ENCODE assay signal across 7 mouse cellular contexts in genomic region chr13:31807736-31808115, GRCm38 (mm10). TPM values are rescaled to one million over a fixed set of nuclear protein-coding genes. Genes with fewer than 3 reads are reported as not detected.
DNase-seq lines count a peak whose midpoint lies in the region; ATAC-seq lines count a peak whose summit lies in the region.

No protein-coding gene starts in this region.

- H3K9me3 ChIP-seq in neural tube, embryonic 11.5 days (ENCODE audit: control insufficient read depth, low read length) = no peaks in the 10 kb centered on the region
- no peaks in the 10 kb centered on the region for H3K9me3 ChIP-seq in embryonic facial prominence, embryonic 14.5 days (ENCODE audit: control insufficient read depth, low read length)
- no peaks in the 10 kb centered on the region for H3K9me3 ChIP-seq in hindbrain, embryonic 16.5 days (ENCODE audit: control insufficient read depth, low read length)
- H3K9me3 ChIP-seq in neural tube, embryonic 12.5 days = no peaks in the 10 kb centered on the region

- peak overlapping the region; percentile 79 for H3K9ac ChIP-seq in neural tube, embryonic 11.5 days (ENCODE audit: low read length)
- H3K9ac ChIP-seq in embryonic facial prominence, embryonic 14.5 days (ENCODE audit: low read depth, low read length) = peak overlapping the region; percentile 92
- peak overlapping the region; percentile 65 for H3K9ac ChIP-seq in hindbrain, embryonic 16.5 days (ENCODE audit: low read depth, low read length)
- peak overlapping the region; percentile 74 for H3K9ac ChIP-seq in neural tube, embryonic 12.5 days

- H3K27me3 ChIP-seq in neural tube, embryonic 11.5 days (ENCODE audit: control insufficient read depth, insufficient read depth, low read length) = peaks cover 91% of the 10 kb centered on the region
- peaks cover 83% of the 10 kb centered on the region for H3K27me3 ChIP-seq in embryonic facial prominence, embryonic 14.5 days (replicated peaks; ENCODE audit: control insufficient read depth, insufficient read depth, low read length)
- peaks cover 46% of the 10 kb centered on the region for H3K27me3 ChIP-seq in hindbrain, embryonic 16.5 days (replicated peaks; ENCODE audit: control insufficient read depth, insufficient read depth, low read length)
- peaks cover 90% of the 10 kb centered on the region for H3K27me3 ChIP-seq in neural tube, embryonic 12.5 days (replicated peaks)

- H3K4me1 ChIP-seq in neural tube, embryonic 11.5 days (ENCODE audit: control insufficient read depth, insufficient read depth, low read length) = peaks cover 7% of the 10 kb centered on the region; the same call in 1 of the 2 replicates
- H3K4me1 ChIP-seq in embryonic facial prominence, embryonic 14.5 days (ENCODE audit: control insufficient read depth, insufficient read depth, low read length) = 0 out of 2 replicates have a peak, but pooled peaks cover 3% of the 10 kb centered on the region
- peaks cover 30% of the 10 kb centered on the region for H3K4me1 ChIP-seq in hindbrain, embryonic 16.5 days (ENCODE audit: control insufficient read depth, insufficient read depth, low read depth, low read length)
- H3K4me1 ChIP-seq in neural tube, embryonic 12.5 days = peaks cover 30% of the 10 kb centered on the region

- peak overlapping the region; percentile 57 for H3K4me3 ChIP-seq in neural tube, embryonic 11.5 days (ENCODE audit: low read depth, low read length)
- H3K4me3 ChIP-seq in embryonic facial prominence, embryonic 14.5 days (ENCODE audit: low read depth, low read length) = peak overlapping the region; percentile 67
- H3K4me3 ChIP-seq in hindbrain, embryonic 16.5 days (ENCODE audit: low read length) = peak overlapping the region; percentile 48
- H3K4me3 ChIP-seq in neural tube, embryonic 12.5 days = peak overlapping the region; percentile 50

- 0% methylated on average over 36 of the region's 47 CpGs for WGBS in neural tube, embryonic 11.5 days
- 1% methylated on average over 13 of the region's 47 CpGs for WGBS in embryonic facial prominence, embryonic 14.5 days
- under 1% methylated on average over 27 of the region's 47 CpGs for WGBS in hindbrain, embryonic 16.5 days
- WGBS in neural tube, embryonic 12.5 days = under 1% methylated on average over 47 of the region's 47 CpGs

- no peak for ATAC-seq in neural tube, embryonic 11.5 days (ENCODE audit: insufficient read depth, low FRiP score, low TSS enrichment)
- no peak for ATAC-seq in embryonic facial prominence, embryonic 14.5 days (ENCODE audit: low read depth)
- no peak for ATAC-seq in hindbrain, embryonic 16.5 days
- no peak for ATAC-seq in neural tube, embryonic 12.5 days (ENCODE audit: low FRiP score, low read depth)

- H3K36me3 ChIP-seq in neural tube, embryonic 11.5 days (ENCODE audit: control insufficient read depth, insufficient read depth, low read length) = no peaks in the 10 kb centered on the region
- H3K36me3 ChIP-seq in embryonic facial prominence, embryonic 14.5 days (ENCODE audit: control insufficient read depth, insufficient read depth, low read length) = no peaks in the 10 kb centered on the region; the same call in 1 of the 2 replicates
- no peaks in the 10 kb centered on the region for H3K36me3 ChIP-seq in hindbrain, embryonic 16.5 days (ENCODE audit: control insufficient read depth, insufficient read depth, low read length)
- H3K36me3 ChIP-seq in neural tube, embryonic 12.5 days = no peaks in the 10 kb centered on the region

- peak overlapping the region; percentile 75 for H3K4me2 ChIP-seq in neural tube, embryonic 11.5 days (ENCODE audit: low read depth)
- H3K4me2 ChIP-seq in embryonic facial prominence, embryonic 14.5 days (ENCODE audit: low read depth, low read length) = peak overlapping the region; percentile 89
- H3K4me2 ChIP-seq in hindbrain, embryonic 16.5 days (ENCODE audit: low read length) = peak overlapping the region; percentile 75
- peak overlapping the region; percentile 73 for H3K4me2 ChIP-seq in neural tube, embryonic 12.5 days (replicated peaks)

- no peak for DNase-seq in neural tube, embryonic 11.5 days (ENCODE audit: low spot score)
- DNase-seq in neural tube, embryonic 10.5 days (ENCODE audit: extremely low spot score, low spot score) = no peak
- DNase-seq in embryonic facial prominence, embryonic 14.5 days (ENCODE audit: low spot score) = no peak
- DNase-seq in frontal cortex, adult 2 months (ENCODE audit: extremely low spot score in 1 of 2, low spot score in 1 of 2) = no peak
- no peak for DNase-seq in right cerebral cortex, adult 2 months (ENCODE audit: low spot score in 2 of 2)

- peak overlapping the region; percentile 93 for H3K27ac ChIP-seq in neural tube, embryonic 11.5 days (ENCODE audit: low read depth, low read length)
- H3K27ac ChIP-seq in embryonic facial prominence, embryonic 14.5 days (replicated peaks; ENCODE audit: low read depth, low read length) = peak overlapping the region; percentile 96
- peak overlapping the region; percentile 54; the same call in 1 of the 2 replicates for H3K27ac ChIP-seq in hindbrain, embryonic 16.5 days (ENCODE audit: low read depth, low read length)
- H3K27ac ChIP-seq in neural tube, embryonic 12.5 days = peak overlapping the region; percentile 81

RNA-seq across cellular contexts. Expression of gene Foxc1, which starts 1.3 kb away (rescaled TPM):
- 7.4 and 8.1 TPM in 2 replicates for polyA plus RNA-seq in neural tube, embryonic 11.5 days (2014; fragmentation: Nextera tagmentation; extraction: Ambion mirVana)
- 6.7 and 7.3 TPM in 2 replicates for polyA plus RNA-seq in embryonic facial prominence, embryonic 14.5 days (2014; fragmentation: Nextera tagmentation; extraction: Ambion mirVana)
- polyA plus RNA-seq in hindbrain, embryonic 16.5 days (2015; fragmentation: Nextera tagmentation; extraction: Ambion mirVana) = 0.63 and 0.84 TPM in 2 replicates
- polyA plus RNA-seq in neural tube, embryonic 12.5 days (2016; fragmentation: Nextera tagmentation; extraction: Ambion mirVana) = 6.9 and 7.7 TPM in 2 replicates
- polyA plus RNA-seq in frontal cortex, adult 2 months (2012; rRNA removed) = 2.8 and 3.3 TPM in 2 replicates
